Mouse (Mus musculus) liver, embryonic 14.5 days (tissue): Measurements from ENCODE around the gene Trio.

Experiments used
- CTCF ChIP-seq: IDR thresholded peaks from 2 replicates; pipeline ENCODE4 v1.5.1; 2016; ENCODE audit warnings: antibody characterized with exemption, low read depth, control low read depth
- EP300 ChIP-seq: IDR thresholded peaks from 2 replicates; pipeline ENCODE4 v1.6.1; 2016; ENCODE audit warnings: antibody characterized with exemption, low read depth

GRCm38 (mm10) chr15:27994870-27995269, 30.8 kb downstream of the Trio start:
- TF ChIP-seq CTCF (no peak), EP300 (no peak)
